Mouse (Mus musculus) 416B (cell line): ENCODE measurements around the gene Ccdc146.

ENCODE experiments used
- DNase-seq: peaks from one replicate; pipeline ENCODE4 v3.0.0; 2011; ENCODE audit warnings: low read depth

The Ccdc146 gene

GRCm38 (mm10) chr5:21329672-21330665 is 94.5 kb downstream of the Ccdc146 start:
- DNase-seq, result no peak

DNA sequence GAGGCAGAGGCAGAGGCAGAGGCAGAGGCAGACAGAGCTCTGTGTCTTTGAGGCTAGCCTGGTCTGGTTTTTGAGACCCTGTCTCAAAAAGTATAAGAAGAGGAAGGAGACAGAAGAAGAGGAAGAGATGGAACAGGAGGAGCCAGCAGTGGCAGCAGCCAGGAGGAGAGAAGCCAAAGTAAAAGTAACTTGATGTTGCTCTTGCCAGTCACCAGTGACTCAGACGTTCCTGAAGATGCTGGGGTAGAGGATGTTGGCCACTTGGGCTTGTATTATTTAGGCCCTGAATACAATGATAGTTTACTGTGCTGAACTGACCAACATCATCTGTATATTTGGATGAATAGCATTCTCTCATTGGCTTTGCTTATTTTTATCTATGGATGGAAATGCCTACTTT is 95.9 kb downstream of the Ccdc146 start:
- peak; percentile 68 for DNase-seq

DNA sequence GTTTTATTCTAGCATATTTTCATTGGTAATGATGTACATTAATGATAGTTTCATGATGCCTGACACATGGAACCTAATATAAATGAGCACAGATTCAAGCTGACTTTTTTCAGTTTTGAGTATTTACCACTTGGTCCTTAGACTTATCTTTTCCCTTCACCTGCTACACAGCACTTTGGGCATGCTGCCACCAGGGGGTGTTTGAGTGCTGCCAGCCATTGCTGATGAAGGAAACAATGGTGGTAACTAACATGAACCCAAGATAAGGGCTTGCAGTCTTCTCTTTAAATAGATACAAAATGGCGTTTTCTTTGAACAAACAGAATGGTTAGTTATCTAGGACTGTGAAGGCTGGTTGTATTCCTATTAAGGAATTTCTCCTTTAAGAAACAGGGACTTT is 98.0 kb downstream of the Ccdc146 start:
- peak; percentile 86 for DNase-seq

- no peak for DNase-seq
Observed at GRCm38 (mm10) chr5:21320138-21320537, 104.3 kb downstream of the Ccdc146 start.

GRCm38 (mm10) chr5:21314696-21315095 is 109.8 kb downstream of the Ccdc146 start:
- DNase-seq, result no peak

DNA sequence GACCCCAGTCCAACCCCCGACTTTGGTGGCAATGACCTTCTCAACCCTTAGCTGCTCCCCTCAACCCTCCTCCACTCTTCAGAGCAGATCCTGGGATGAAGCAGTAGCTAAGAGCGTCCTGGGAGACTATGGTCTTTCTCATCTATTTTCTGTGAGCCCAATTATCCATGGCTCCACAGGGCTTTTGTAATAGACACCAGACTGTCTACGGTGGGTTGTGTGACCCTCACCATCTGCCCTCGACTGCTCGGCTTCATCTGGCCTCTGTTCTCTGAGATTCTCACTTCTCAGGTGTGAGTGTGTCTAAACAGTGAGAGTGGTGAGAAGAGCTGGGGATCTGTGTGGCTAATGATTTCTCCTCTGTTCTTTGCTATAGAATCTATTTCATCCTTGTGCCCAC is 117.3 kb downstream of the Ccdc146 start:
- DNase-seq, result no peak

- DNase-seq, result no peak
Observed at GRCm38 (mm10) chr5:21301011-21301410, 123.5 kb downstream of the Ccdc146 start.

DNA sequence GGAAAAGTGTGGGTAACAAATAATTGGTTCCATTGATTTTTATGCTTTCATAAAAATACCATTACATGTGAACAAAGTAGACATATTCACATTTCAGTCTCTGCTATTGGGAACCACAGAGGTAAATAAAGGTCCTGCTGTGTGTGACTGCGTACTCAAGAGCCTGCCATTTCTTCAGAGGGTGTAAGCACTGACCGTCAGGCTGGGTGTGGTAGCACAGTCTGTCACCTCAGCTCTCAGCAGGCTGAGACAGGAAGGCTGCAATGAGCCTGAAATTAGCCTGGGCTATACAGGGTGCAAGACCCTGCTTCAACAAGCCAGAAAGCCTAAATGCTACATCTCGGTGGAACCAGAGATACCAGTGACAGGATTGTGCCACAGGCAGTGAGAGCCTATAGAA is 124.4 kb downstream of the Ccdc146 start:
- no peak for DNase-seq

DNA sequence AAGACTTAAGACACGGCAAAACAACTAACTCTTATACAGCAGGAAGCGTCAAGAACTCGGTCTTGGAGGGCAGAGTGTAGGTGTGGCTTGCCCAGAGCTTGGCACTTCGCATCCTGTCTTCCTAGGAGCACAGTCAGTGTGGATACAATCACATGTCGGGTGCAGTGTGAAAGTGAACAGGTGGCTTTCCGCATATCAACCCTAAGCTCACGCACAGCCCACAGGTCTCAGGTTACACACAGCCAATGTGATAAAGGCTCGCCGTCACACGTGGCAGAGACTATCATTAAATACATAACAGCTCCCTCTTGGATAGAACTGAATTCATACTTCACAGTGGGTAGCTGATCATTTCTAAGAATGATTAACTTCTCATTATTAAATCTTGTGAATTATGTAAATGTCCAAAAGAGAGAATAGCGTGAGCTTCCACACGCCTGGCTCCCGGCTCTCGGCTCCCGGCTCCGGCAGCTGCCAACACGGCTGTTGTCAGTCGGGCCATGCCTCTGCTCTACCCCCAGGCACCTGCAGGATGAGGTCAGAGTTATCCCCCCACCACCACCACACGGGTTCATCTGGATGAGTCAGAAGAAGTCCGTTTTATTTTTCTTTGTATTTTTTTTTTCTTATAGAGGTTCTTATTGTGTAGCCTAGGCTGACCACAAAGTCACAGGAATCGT is 125.3 kb downstream of the Ccdc146 start:
- DNase-seq, result no peak

DNA sequence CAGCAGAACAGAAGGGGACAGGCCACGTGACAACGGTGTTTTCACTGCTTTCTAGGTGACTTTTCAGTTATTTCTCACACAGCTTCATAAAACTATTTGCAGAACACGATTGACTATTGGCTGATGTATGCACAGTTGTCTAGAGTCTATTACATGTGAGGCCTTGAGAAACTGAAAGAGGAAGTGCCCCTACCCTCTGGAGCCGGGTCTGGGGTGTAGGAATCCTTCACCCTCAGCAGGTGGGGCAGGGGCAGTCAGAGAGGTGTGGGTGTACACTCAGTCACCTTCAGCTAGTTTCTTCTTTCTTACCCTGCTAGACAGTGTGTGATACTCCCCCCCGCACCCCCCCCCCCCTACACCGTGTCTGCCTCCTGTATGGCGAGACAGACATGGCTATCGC is 128.8 kb downstream of the Ccdc146 start:
- DNase-seq, result peak; percentile 15

- no peak for DNase-seq
Observed at GRCm38 (mm10) chr5:21290594-21290993, 133.9 kb downstream of the Ccdc146 start.

- no peak for DNase-seq
Observed at GRCm38 (mm10) chr5:21288658-21289435, 135.6 kb downstream of the Ccdc146 start.

GRCm38 (mm10) chr5:21283356-21284062 is 141.0 kb downstream of the Ccdc146 start:
- DNase-seq, result no peak

GRCm38 (mm10) chr5:21277685-21278084 is 146.8 kb downstream of the Ccdc146 start:
- DNase-seq, result peak; percentile 51

DNA sequence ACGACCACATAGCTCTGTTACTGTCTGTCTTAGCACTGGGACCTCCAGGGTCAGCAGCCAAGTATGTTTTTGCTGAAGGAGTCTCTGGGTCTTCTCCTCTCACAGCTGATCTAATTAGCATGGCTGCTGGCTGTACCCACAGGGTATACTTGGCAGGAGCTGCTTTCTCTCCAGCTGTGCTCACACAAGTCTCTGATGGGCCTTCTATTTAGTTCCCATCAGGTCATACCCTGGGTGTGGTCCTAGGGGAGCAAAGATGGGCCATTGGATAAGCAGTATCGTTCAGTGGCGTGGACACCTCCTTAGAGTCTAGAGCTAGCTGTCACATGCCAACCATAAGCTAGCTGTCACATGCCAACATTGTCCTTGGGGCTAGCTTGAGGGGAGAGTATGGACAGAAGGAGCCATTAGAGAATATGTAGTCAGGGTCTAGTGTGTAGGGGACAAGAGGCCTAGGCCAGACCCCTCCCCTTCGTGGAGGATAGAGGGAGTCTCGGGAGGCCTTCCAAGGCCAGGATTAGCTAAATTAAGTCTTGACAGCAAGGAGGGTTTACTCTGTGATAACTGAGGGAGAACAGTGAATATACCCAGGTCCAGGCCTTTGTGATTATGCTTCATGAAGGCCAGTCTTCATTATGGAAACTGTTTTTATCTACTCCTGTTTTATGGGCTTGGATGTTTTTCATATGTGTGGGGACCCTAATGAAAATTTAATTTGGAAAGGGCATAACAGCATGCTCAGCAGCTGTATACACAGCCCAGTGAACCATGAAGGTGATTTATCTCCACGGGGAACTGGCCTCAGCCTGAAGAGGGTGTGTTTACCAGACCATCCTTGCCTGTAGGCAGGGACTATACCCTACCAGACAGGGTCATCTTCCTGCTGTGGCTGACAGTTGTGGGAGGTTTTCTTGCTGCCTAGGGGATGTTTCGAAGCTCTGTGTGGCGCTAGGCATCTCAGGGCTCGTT is 152.8 kb downstream of the Ccdc146 start:
- DNase-seq, result no peak

DNA sequence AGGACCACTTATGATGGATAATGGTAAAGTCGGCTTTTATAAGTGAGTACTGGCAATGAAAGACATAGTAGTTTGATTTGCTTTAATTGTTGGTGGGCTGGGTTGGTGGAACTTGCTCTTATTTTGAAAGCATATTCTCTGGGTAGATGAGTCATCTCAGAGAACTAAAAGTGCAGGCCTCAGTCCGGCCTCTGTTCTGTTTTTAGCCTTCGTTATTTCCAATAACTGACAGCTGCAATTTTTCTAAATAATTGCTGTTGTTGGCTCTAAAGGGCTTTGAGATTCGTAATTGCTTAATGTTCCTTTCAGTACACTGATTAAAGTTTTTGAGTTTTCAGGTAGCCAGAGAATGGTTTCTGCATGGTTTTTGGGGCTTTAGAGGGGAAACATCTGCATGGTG is 153.7 kb downstream of the Ccdc146 start:
- DNase-seq, result peak; percentile 62

DNA sequence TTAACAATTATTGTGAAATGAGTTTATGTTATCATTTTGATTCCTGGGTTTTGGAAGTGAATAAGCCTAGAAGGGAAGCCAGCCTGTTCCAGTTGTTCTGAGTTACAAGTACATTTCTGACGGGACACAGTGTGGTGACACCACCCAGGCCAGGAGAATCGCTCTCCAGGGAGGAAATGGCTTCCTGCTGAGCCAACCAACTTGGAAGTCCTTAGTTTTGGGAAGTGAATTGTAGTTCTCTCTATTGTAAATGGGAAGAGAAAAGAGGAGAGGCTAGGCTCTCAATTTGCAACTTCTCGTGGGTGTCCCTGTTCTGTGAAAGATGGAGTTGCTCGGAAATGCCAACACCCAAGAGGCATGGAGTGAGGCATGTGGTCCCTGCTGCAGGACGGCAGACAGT is 155.0 kb downstream of the Ccdc146 start:
- DNase-seq, result no peak

DNA sequence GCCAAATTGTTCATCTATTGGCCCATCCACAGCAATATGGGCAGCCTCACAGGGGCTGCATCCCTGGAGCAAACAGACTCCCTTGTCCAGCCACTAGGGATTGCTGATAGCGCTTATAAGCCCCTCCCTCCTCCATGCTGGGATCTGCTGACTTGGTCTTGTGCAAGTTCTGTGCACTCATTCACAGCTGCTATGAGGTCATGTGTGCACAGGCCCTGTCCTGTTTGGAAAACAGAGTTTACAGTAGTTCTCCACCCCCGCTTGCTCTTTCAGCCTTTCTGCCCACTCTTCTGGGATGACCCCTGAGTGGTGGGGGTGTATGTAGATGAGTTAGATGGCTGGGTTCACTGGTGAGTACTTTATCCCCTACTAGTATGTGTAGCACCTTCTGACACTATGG is 157.4 kb downstream of the Ccdc146 start:
- DNase-seq, result no peak

DNA sequence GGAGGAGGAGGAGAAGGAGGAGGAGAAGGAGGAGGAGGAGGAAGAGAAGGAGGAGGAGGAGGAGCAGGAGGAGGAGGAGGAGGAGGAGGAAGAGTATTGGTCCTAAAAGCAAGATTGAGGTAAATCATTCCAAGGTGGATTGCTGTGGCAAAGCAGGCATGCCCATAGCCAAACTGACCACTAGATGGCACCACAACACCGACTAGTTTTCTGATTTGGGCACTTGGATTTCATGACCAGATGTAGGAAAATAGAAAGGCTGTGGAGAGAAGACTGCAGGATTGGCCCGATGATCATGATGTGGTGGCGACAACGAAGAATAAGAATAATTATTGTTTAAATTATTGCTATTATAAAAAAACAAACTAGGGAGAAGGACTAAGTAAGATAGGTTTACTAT is 159.4 kb downstream of the Ccdc146 start:
- DNase-seq, result peak; percentile 82

- DNase-seq, result no peak
Observed at GRCm38 (mm10) chr5:21264352-21265021, 160.0 kb downstream of the Ccdc146 start.
